Mouse (Mus musculus) small intestine, adult 2 months (tissue): ENCODE data around the gene Spats2.

Source experiments
- CTCF ChIP-seq: fragments of 200-500 bp; IDR thresholded peaks from 2 replicates; pipeline ENCODE4 v1.5.1; 2012; ENCODE audit warnings: low read depth, mild to moderate bottlenecking, control low read depth, inconsistent platforms, low read length, moderate library complexity, mixed read lengths; ENCODE audit not compliant: insufficient replicate concordance, insufficient read length; ENCODE audit errors: extremely low read depth
- POLR2A ChIP-seq: fragments of 200-500 bp; IDR thresholded peaks from 2 replicates; pipeline ENCODE4 v1.6.1; 2012; ENCODE audit warnings: low read depth, mild to moderate bottlenecking, control low read depth, inconsistent platforms, low read length, moderate library complexity

GRCm38 (mm10) chr15:99252381-99253174 lies 126.9 kb downstream of the Spats2 start:
- 0 out of 2 replicates have a peak, but pooled peaks have one; percentile 7 for TF ChIP-seq CTCF
- no peak for TF ChIP-seq POLR2A
